Mouse (Mus musculus) myocyte (in vitro differentiated cells): ENCODE measurements around the gene Zfp654. TPM values are rescaled to one million over a fixed set of nuclear protein-coding genes. Genes with fewer than 3 reads are reported as not detected.
A peak's percentile ranks its signal among the peaks of the same experiment; 100 is the strongest.

Experiments used
- H3K27me3 ChIP-seq: one replicate; pipeline ENCODE4 v1.6.1; 2011; ENCODE audit not compliant: control insufficient read depth, insufficient read depth, insufficient read length
- H3K36me3 ChIP-seq: one replicate; pipeline ENCODE4 v1.6.1; 2011; ENCODE audit not compliant: control insufficient read depth, insufficient read depth
- H3K4me2 ChIP-seq: one replicate; pipeline ENCODE4 v1.6.1; 2011; ENCODE audit warnings: low read depth, control low read depth
- H3K4me3 ChIP-seq: one replicate; pipeline ENCODE4 v1.5.1; 2011; ENCODE audit warnings: mild to moderate bottlenecking, control low read depth, moderate library complexity
- H3K79me2 ChIP-seq: one replicate; pipeline ENCODE4 v1.6.1; 2011; ENCODE audit not compliant: control insufficient read depth, insufficient read depth
- H3ac ChIP-seq: one replicate; pipeline ENCODE4 v1.6.1; 2011; ENCODE audit not compliant: control insufficient read depth, insufficient read length
- CEBPB ChIP-seq: IDR thresholded peaks from 2 replicates; pipeline ENCODE4 v1.6.1; 2011; ENCODE audit warnings: mild to moderate bottlenecking, moderate library complexity; ENCODE audit not compliant: poor library complexity, insufficient read depth, severe bottlenecking
- E2F4 ChIP-seq: IDR thresholded peaks from one replicate; pipeline ENCODE4 v1.6.1; 2011; ENCODE audit warnings: mild to moderate bottlenecking, control low read depth, moderate library complexity; ENCODE audit not compliant: insufficient read depth
- MAX ChIP-seq: IDR thresholded peaks from one replicate; pipeline ENCODE4 v1.6.1; 2011; ENCODE audit warnings: low read depth, mild to moderate bottlenecking, control low read depth
- MYOD1 ChIP-seq, 3 experiments: IDR thresholded peaks; one replicate each; pipeline ENCODE4 v1.6.1; 2011; ENCODE audit warnings: control low read depth in 2 of 3, low read depth in 2 of 3, mild to moderate bottlenecking in 2 of 3, moderate library complexity in 1 of 3; ENCODE audit not compliant: insufficient read length in 2 of 3, control insufficient read depth in 1 of 3
- MYOG ChIP-seq, 3 experiments: IDR thresholded peaks; one replicate each; pipeline ENCODE4 v1.6.1; 2011; ENCODE audit warnings: control low read depth in 2 of 3, low read depth in 2 of 3, mild to moderate bottlenecking in 2 of 3; ENCODE audit not compliant: insufficient read length in 2 of 3, control insufficient read depth in 1 of 3, insufficient read depth in 1 of 3
- POLR2A ChIP-seq: IDR thresholded peaks from one replicate; pipeline ENCODE4 v1.6.1; 2011; ENCODE audit warnings: low read depth, mild to moderate bottlenecking, control low read depth, moderate library complexity; ENCODE audit not compliant: insufficient read length
- POLR2AphosphoS2 ChIP-seq: IDR thresholded peaks from one replicate; pipeline ENCODE4 v1.6.1; 2011; ENCODE audit warnings: low read depth, control low read depth; ENCODE audit not compliant: insufficient read length
- REST ChIP-seq: IDR thresholded peaks from one replicate; pipeline ENCODE4 v1.6.1; 2011; ENCODE audit warnings: mild to moderate bottlenecking, control low read depth, moderate library complexity; ENCODE audit not compliant: insufficient read depth, insufficient read length
- SRF ChIP-seq: IDR thresholded peaks from one replicate; pipeline ENCODE4 v1.6.1; 2011; ENCODE audit warnings: low read depth; ENCODE audit not compliant: control insufficient read depth, insufficient read length
- TCF12 ChIP-seq: IDR thresholded peaks from one replicate; pipeline ENCODE4 v1.6.1; 2011; ENCODE audit warnings: mild to moderate bottlenecking, control low read depth; ENCODE audit not compliant: poor library complexity, insufficient read depth, severe bottlenecking
- TCF3 ChIP-seq: IDR thresholded peaks from one replicate; pipeline ENCODE4 v1.6.1; 2011; ENCODE audit warnings: low read depth, control low read depth; ENCODE audit not compliant: insufficient read length
- USF1 ChIP-seq: IDR thresholded peaks from one replicate; pipeline ENCODE4 v1.6.1; 2011; ENCODE audit warnings: low read depth, mild to moderate bottlenecking, control low read depth, moderate library complexity
- polyA plus RNA-seq: library from polyadenylated mRNA; unstranded; fragments of >200 nt; fragmentation: generic; extraction: Trizol; gene quantifications from one replicate; pipeline ENCODE4 v1.2.1, GENCODE M21; 2012; ENCODE audit warnings: missing spikeins

Zfp654 gene
- polyA plus RNA-seq, 1 experiment = 1.3 TPM

- peaks cover 73% of the 10 kb centered on the region for H3K79me2 ChIP-seq
Observed at GRCm38 (mm10) chr16:64852441-64852871, 1.0 kb upstream of the Zfp654 start.

GRCm38 (mm10) chr16:64851085-64851562 is 328 bp downstream of the Zfp654 start:
- no peak for TF ChIP-seq CEBPB
- no peak for TF ChIP-seq POLR2A
- no peak for TF ChIP-seq E2F4
- TF ChIP-seq MYOG (IDR thresholded peaks at IDR 0.05; ENCODE audit: control insufficient read depth in 1 of 3, insufficient read depth in 1 of 3, insufficient read length in 2 of 3, low read depth in 2 of 3) = no peak
- no peak for TF ChIP-seq MAX
- no peak for TF ChIP-seq MYOD1 (IDR thresholded peaks at IDR 0.05; ENCODE audit: control insufficient read depth in 1 of 3, insufficient read length in 2 of 3, low read depth in 2 of 3)
- H3K4me2 ChIP-seq = peak overlapping the region; percentile 71

More at GRCm38 (mm10) chr16:64852441-64852871, 1.0 kb upstream of the Zfp654 start:
- peak overlapping the region; percentile 90 for H3ac ChIP-seq
- H3K27me3 ChIP-seq = no peaks in the 10 kb centered on the region
- peaks cover 31% of the 10 kb centered on the region for H3K36me3 ChIP-seq
- peak overlapping the region; percentile 61 for H3K4me2 ChIP-seq
- TF ChIP-seq MAX = no peak
- no peak for TF ChIP-seq E2F4
- peak in 1 of 3 experiments; percentile 27 for TF ChIP-seq MYOG (IDR thresholded peaks at IDR 0.05; ENCODE audit: control insufficient read depth in 1 of 3, insufficient read depth in 1 of 3, insufficient read length in 2 of 3, low read depth in 2 of 3)
- peak; percentile 21 for TF ChIP-seq POLR2A
- TF ChIP-seq REST = no peak
- TF ChIP-seq POLR2AphosphoS2 = no peak
- peak in 1 of 3 experiments; percentile 36 for TF ChIP-seq MYOD1 (IDR thresholded peaks at IDR 0.05; ENCODE audit: control insufficient read depth in 1 of 3, insufficient read length in 2 of 3, low read depth in 2 of 3)
- H3K4me3 ChIP-seq = peak overlapping the region; percentile 88

GRCm38 (mm10) chr16:64850287-64851084 is 966 bp downstream of the Zfp654 start:
- Histone ChIP-seq H3ac (peak overlapping the region; percentile 90), H3K36me3 (peaks cover 16% of the 10 kb centered on the region), H3K27me3 (no peaks in the 10 kb centered on the region), H3K4me3 (peak overlapping the region; percentile 88), H3K4me2 (peak overlapping the region; percentile 71), H3K79me2 (peaks cover 79% of the 10 kb centered on the region)
- no peak for TF ChIP-seq USF1
- TF ChIP-seq MYOG (IDR thresholded peaks at IDR 0.05; ENCODE audit: control insufficient read depth in 1 of 3, insufficient read depth in 1 of 3, insufficient read length in 2 of 3, low read depth in 2 of 3) = no peak
- no peak for TF ChIP-seq POLR2AphosphoS2
- no peak for TF ChIP-seq CEBPB
- TF ChIP-seq POLR2A = no peak
- TF ChIP-seq MYOD1 (IDR thresholded peaks at IDR 0.05; ENCODE audit: control insufficient read depth in 1 of 3, insufficient read length in 2 of 3, low read depth in 2 of 3) = no peak

More at GRCm38 (mm10) chr16:64851085-64851562, 328 bp downstream of the Zfp654 start:
- Histone ChIP-seq H3K36me3 (peaks cover 22% of the 10 kb centered on the region), H3K27me3 (no peaks in the 10 kb centered on the region), H3K79me2 (peaks cover 82% of the 10 kb centered on the region), H3K4me3 (peak overlapping the region; percentile 88), H3ac (peak overlapping the region; percentile 90)

- Histone ChIP-seq H3K27me3 (no peaks in the 10 kb centered on the region), H3K4me2 (no peak overlapping the region), H3K36me3 (no peaks in the 10 kb centered on the region), H3K79me2 (peaks cover 78% of the 10 kb centered on the region), H3K4me3 (no peak overlapping the region), H3ac (no peak overlapping the region)
- TF ChIP-seq MAX (no peak), POLR2AphosphoS2 (no peak), CEBPB (no peak), MYOG (IDR thresholded peaks at IDR 0.05; ENCODE audit: control insufficient read depth in 1 of 3, insufficient read depth in 1 of 3, insufficient read length in 2 of 3, low read depth in 2 of 3) (no peak), E2F4 (no peak), USF1 (no peak), SRF (no peak), MYOD1 (IDR thresholded peaks at IDR 0.05; ENCODE audit: control insufficient read depth in 1 of 3, insufficient read length in 2 of 3, low read depth in 2 of 3) (no peak), TCF3 (no peak), TCF12 (no peak), REST (no peak), POLR2A (no peak)
Observed at GRCm38 (mm10) chr16:64845947-64846346, 5.5 kb downstream of the Zfp654 start.

GRCm38 (mm10) chr16:64842374-64842729 is 9.1 kb downstream of the Zfp654 start:
- H3K4me3 ChIP-seq = no peak overlapping the region
- H3K4me2 ChIP-seq = no peak overlapping the region
- H3K79me2 ChIP-seq = peaks cover 65% of the 10 kb centered on the region
- no peaks in the 10 kb centered on the region for H3K36me3 ChIP-seq
- no peak overlapping the region for H3ac ChIP-seq
- H3K27me3 ChIP-seq = no peaks in the 10 kb centered on the region
- TF ChIP-seq TCF12 = no peak
- no peak for TF ChIP-seq TCF3
- no peak for TF ChIP-seq SRF
- no peak for TF ChIP-seq POLR2AphosphoS2
- no peak for TF ChIP-seq E2F4
- TF ChIP-seq MYOD1 (IDR thresholded peaks at IDR 0.05; ENCODE audit: control insufficient read depth in 1 of 3, insufficient read length in 2 of 3, low read depth in 2 of 3) = no peak
- TF ChIP-seq MAX = no peak
- no peak for TF ChIP-seq MYOG (IDR thresholded peaks at IDR 0.05; ENCODE audit: control insufficient read depth in 1 of 3, insufficient read depth in 1 of 3, insufficient read length in 2 of 3, low read depth in 2 of 3)
- TF ChIP-seq REST = no peak
- TF ChIP-seq POLR2A = no peak
- TF ChIP-seq CEBPB = no peak
- no peak for TF ChIP-seq USF1
